Mouse (Mus musculus) thymus, adult 2 months (tissue): Measurements from ENCODE around the gene Otogl. TPM values are rescaled to one million over a fixed set of nuclear protein-coding genes. Genes with fewer than 3 reads are reported as not detected.
"Not testable (repeated sequence)": the region's sequence is repeated elsewhere in the genome, so short reads cannot be mapped to it uniquely, and the experiment has no call there.

Experiments used
- DNase-seq: peaks from one replicate; pipeline ENCODE4 v3.0.0; 2021
- H3K27ac ChIP-seq: fragments of 200-500 bp; 2 replicates; pipeline ENCODE4 v1.5.1; 2012; ENCODE audit warnings: low read length, control low read depth; ENCODE audit not compliant: control insufficient read depth, insufficient read depth
- H3K27me3 ChIP-seq: fragments of 200-500 bp; 2 replicates; pipeline ENCODE4 v1.6.1; 2012; ENCODE audit warnings: mild to moderate bottlenecking, low read length, moderate library complexity, mixed read lengths; ENCODE audit not compliant: control insufficient read depth, insufficient read depth
- H3K36me3 ChIP-seq: fragments of 200-500 bp; 2 replicates; pipeline ENCODE4 v1.6.1; 2012; ENCODE audit warnings: mild to moderate bottlenecking, low read length, moderate library complexity; ENCODE audit not compliant: control insufficient read depth, insufficient read depth
- H3K4me1 ChIP-seq: fragments of 200-500 bp; replicated peaks from 2 replicates; pipeline ENCODE4 v1.6.1; 2012; ENCODE audit warnings: low read length; ENCODE audit not compliant: control insufficient read depth, insufficient read depth
- H3K4me3 ChIP-seq: fragments of 200-500 bp; 2 replicates; pipeline ENCODE4 v1.5.1; 2012; ENCODE audit warnings: mild to moderate bottlenecking, low read length, control low read depth, moderate library complexity; ENCODE audit not compliant: control insufficient read depth, insufficient read depth
- CTCF ChIP-seq: fragments of 200-500 bp; IDR thresholded peaks from 2 replicates; pipeline ENCODE4 v1.5.1; 2012; ENCODE audit warnings: mild to moderate bottlenecking, control low read depth, low read length, moderate library complexity, borderline replicate concordance; ENCODE audit not compliant: control insufficient read depth, poor library complexity, insufficient read depth; ENCODE audit errors: extremely low read depth
- POLR2A ChIP-seq: fragments of 200-500 bp; IDR thresholded peaks from 2 replicates; pipeline ENCODE4 v1.6.1; 2012; ENCODE audit warnings: mild to moderate bottlenecking, low read length, control low read depth, moderate library complexity; ENCODE audit not compliant: control insufficient read depth, poor library complexity, insufficient read depth; ENCODE audit errors: extremely low read depth
- whole genome bisulfite sequencing: fragments of 180-500 bp; shearing (Covaris S2); methylation state at CpG from one replicate; pipeline ENCODE4 v1.1.7; 2018; 5-methylcytosine and 5-hydroxymethylcytosine counted together
- polyA plus RNA-seq: library from polyadenylated mRNA; depleted of rRNA; stranded (reverse); fragments of >200 nt; gene quantifications from 2 replicates; pipeline ENCODE4 v1.2.3, GENCODE M21; 2012

Otogl gene
- polyA plus RNA-seq, 1 experiment, result 0.04 TPM

GRCm38 (mm10) chr10:107829151-107829550 lies 82.8 kb downstream of the Otogl start:
- no peaks in the 10 kb centered on the region for H3K36me3 ChIP-seq
- H3K27ac ChIP-seq, result no peak overlapping the region
- no peak for DNase-seq
- H3K4me1 ChIP-seq, result no peaks in the 10 kb centered on the region
- no peaks in the 10 kb centered on the region for H3K27me3 ChIP-seq
- WGBS, result 91% methylated on average over 6 of the region's 6 CpGs
- no peak overlapping the region for H3K4me3 ChIP-seq
- TF ChIP-seq CTCF, result no peak
- TF ChIP-seq POLR2A, result no peak

GRCm38 (mm10) chr10:107813814-107814483 lies 98.0 kb downstream of the Otogl start:
- 92% methylated on average over 16 of the region's 16 CpGs for WGBS
- TF ChIP-seq CTCF (no peak), POLR2A (no peak)
- Histone ChIP-seq H3K36me3 (no peaks in the 10 kb centered on the region), H3K27me3 (no peaks in the 10 kb centered on the region), H3K4me3 (no peak overlapping the region), H3K4me1 (no peaks in the 10 kb centered on the region), H3K27ac (no peak overlapping the region)
- DNase-seq, result no peak

GRCm38 (mm10) chr10:107810649-107811398 lies 101.1 kb downstream of the Otogl start:
- no peak overlapping the region for H3K27ac ChIP-seq
- 48% methylated on average over 5 of the region's 6 CpGs for WGBS
- TF ChIP-seq POLR2A, result no peak
- no peak for TF ChIP-seq CTCF
- H3K36me3 ChIP-seq, result no peaks in the 10 kb centered on the region
- H3K27me3 ChIP-seq, result no peaks in the 10 kb centered on the region
- no peaks in the 10 kb centered on the region for H3K4me1 ChIP-seq
- no peak overlapping the region for H3K4me3 ChIP-seq
- DNase-seq, result no peak

- Histone ChIP-seq H3K36me3 (no peaks in the 10 kb centered on the region), H3K4me3 (no peak overlapping the region), H3K4me1 (no peaks in the 10 kb centered on the region), H3K27me3 (no peaks in the 10 kb centered on the region), H3K27ac (no peak overlapping the region)
- 95% methylated on average over 2 of the region's 2 CpGs for WGBS
- DNase-seq, result no peak
- TF ChIP-seq POLR2A, result no peak
- TF ChIP-seq CTCF, result no peak
Measured at GRCm38 (mm10) chr10:107805203-107805602, 106.7 kb downstream of the Otogl start.

GRCm38 (mm10) chr10:107804285-107804684 lies 107.6 kb downstream of the Otogl start:
- WGBS, result 66% methylated on average over 2 of the region's 2 CpGs
- not testable (repeated sequence) for H3K27ac ChIP-seq, H3K27me3 ChIP-seq, DNase-seq, H3K36me3 ChIP-seq, H3K4me3 ChIP-seq, H3K4me1 ChIP-seq

- H3K27ac ChIP-seq, result no peak overlapping the region
- no peaks in the 10 kb centered on the region for H3K36me3 ChIP-seq
- TF ChIP-seq CTCF, result no peak
- no peak for TF ChIP-seq POLR2A
- 10% methylated on average over 7 of the region's 7 CpGs for whole genome bisulfite sequencing
- no peaks in the 10 kb centered on the region for H3K27me3 ChIP-seq
- peak; percentile 43 for DNase-seq
- no peaks in the 10 kb centered on the region for H3K4me1 ChIP-seq
- no peak overlapping the region for H3K4me3 ChIP-seq
Measured at GRCm38 (mm10) chr10:107799671-107800353, 112.1 kb downstream of the Otogl start.
